Mouse (Mus musculus) embryonic facial prominence, embryonic 11.5 days (tissue): Measurements from ENCODE around the gene 4933405L10Rik. TPM values are rescaled to one million over a fixed set of nuclear protein-coding genes. Genes with fewer than 3 reads are reported as not detected.

Experiments used
- ATAC-seq: fragments of 200-750 bp; cut with Nextera tagmentation; replicated peaks from 2 replicates; pipeline ENCODE4 v1.8.0; 2017; ENCODE audit warnings: low read depth; ENCODE audit not compliant: insufficient number of reproducible peaks, low FRiP score, low TSS enrichment
- DNase-seq: peaks from one replicate; pipeline ENCODE4 v3.0.0-alpha.2; 2015; ENCODE audit warnings: low spot score
- H3K27ac ChIP-seq: fragments of 300-500 bp; sonication (generic); replicated peaks from 2 replicates; pipeline ENCODE4 v1.5.1; 2014; ENCODE audit warnings: mild to moderate bottlenecking, low read depth, low read length, control low read depth
- H3K27me3 ChIP-seq: fragments of 300-500 bp; sonication (generic); 2 replicates; pipeline ENCODE4 v1.6.1; 2014; ENCODE audit warnings: mild to moderate bottlenecking, low read length, moderate library complexity, mixed read lengths; ENCODE audit not compliant: control insufficient read depth, insufficient read depth
- H3K36me3 ChIP-seq: fragments of 300-500 bp; sonication (generic); replicated peaks from 2 replicates; pipeline ENCODE4 v1.6.1; 2014; ENCODE audit warnings: low read depth, mild to moderate bottlenecking, low read length, moderate library complexity, mixed read lengths; ENCODE audit not compliant: control insufficient read depth, insufficient read depth
- H3K4me1 ChIP-seq: fragments of 300-500 bp; sonication (generic); 2 replicates; pipeline ENCODE4 v1.6.1; 2014; ENCODE audit warnings: low read length, mixed read lengths; ENCODE audit not compliant: control insufficient read depth, insufficient read depth
- H3K4me2 ChIP-seq: fragments of 300-500 bp; sonication (generic); 2 replicates; pipeline ENCODE4 v1.6.1; 2014; ENCODE audit warnings: low read depth, mild to moderate bottlenecking, control low read depth, low read length, moderate library complexity
- H3K4me3 ChIP-seq: fragments of 300-500 bp; sonication (generic); 2 replicates; pipeline ENCODE4 v1.5.1; 2014; ENCODE audit warnings: low read depth, low read length, control low read depth
- H3K9ac ChIP-seq: fragments of 300-500 bp; sonication (generic); replicated peaks from 2 replicates; pipeline ENCODE4 v1.6.1; 2014; ENCODE audit warnings: mild to moderate bottlenecking, control low read depth, low read length
- H3K9me3 ChIP-seq: fragments of 300-500 bp; sonication (generic); replicated peaks from 2 replicates; pipeline ENCODE4 v1.6.1; 2016; ENCODE audit warnings: mild to moderate bottlenecking, low read length, inconsistent platforms, mixed read lengths; ENCODE audit not compliant: control insufficient read depth
- WGBS: fragments of 180-500 bp; shearing (Covaris S2); extraction: QIAGEN DNeasy Blood & Tissue Kit; methylation state at CpG from one replicate; pipeline ENCODE4 v1.1.7; 2014; 5-methylcytosine and 5-hydroxymethylcytosine counted together
- polyA plus RNA-seq: library from polyadenylated mRNA; unstranded; fragments of >200 nt; fragmentation: Nextera tagmentation; extraction: Ambion mirVana; gene quantifications from 2 replicates; pipeline ENCODE4 v1.2.1, GENCODE M21; 2014

4933405L10Rik gene
- polyA plus RNA-seq: 0.50 TPM in 1 of 2 replicates, not detected in the other

- Histone ChIP-seq H3K4me2 (peak within 1 kb of the TSS; percentile 88), H3K4me3 (peak within 1 kb of the TSS; percentile 78), H3K9ac (peak within 1 kb of the TSS; percentile 86), H3K27ac (0 out of 2 replicates have a peak within 1 kb of the TSS, but pooled peaks have one; percentile 20), H3K9me3 (no peaks in the 10 kb centered on the region), H3K36me3 (peaks cover 3% of the 10 kb centered on the region), H3K4me1 (peaks cover 6% of the 10 kb centered on the region), H3K27me3 (no peaks in the 10 kb centered on the region)
- ATAC-seq (peak; percentile 90), DNase-seq (peak; percentile 98)
- under 1% methylated on average over 49 of the region's 55 CpGs for WGBS
Observed at GRCm38 (mm10) chr8:105707498-105708403, at the start of gene 4933405L10Rik, which contains the start of gene Enkd1. Gene 4933405L10Rik, plus strand, starts transcription at chr8:105707655. Gene Enkd1, minus strand, starts transcription at chr8:105708210.

DNA sequence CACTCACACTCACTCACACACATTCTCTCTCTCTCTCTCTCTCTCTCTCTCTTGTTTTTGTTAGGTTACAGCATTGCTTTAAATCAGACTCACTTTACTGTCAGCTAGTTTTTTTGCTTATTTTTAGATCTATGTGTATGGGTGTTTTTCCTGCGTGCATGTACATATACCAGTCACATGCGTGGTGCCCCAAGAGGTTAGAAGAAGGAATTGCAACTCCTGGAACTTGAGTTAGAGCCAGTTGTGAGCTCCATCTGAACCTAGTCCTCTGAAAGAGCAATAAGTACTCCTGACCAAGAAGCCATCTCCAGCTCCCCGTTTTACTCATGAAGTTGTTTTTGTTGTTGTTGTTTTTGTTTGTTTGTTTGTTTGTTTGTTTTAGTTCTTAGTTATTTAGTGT lies 46.3 kb upstream of the 4933405L10Rik start:
- WGBS: 75% methylated on average over 3 of the region's 3 CpGs
- H3K36me3 ChIP-seq: peaks cover 3% of the 10 kb centered on the region; the same call in 1 of the 2 replicates
- H3K4me3 ChIP-seq: no peak overlapping the region

DNA sequence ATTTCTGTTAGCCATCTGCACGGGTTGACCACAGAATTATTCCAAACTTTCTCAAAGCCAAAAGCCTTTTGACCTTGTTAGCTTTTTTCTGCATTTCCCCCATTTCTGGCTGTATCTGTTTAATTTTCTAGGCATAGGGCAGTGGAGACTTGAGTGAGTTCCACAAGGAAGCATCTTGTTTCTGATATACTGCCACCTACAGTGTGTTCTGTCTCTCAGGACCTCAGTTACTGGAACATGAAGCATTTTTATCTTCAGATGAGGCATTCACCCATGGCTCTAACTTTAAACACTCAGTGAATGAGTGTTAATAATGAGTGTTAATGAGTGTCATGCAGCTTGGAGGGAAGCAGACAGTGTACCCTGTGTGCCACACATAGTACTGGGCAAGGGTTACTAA lies 29.6 kb upstream of the 4933405L10Rik start:
- no peak for DNase-seq
- Histone ChIP-seq H3K36me3 (peaks cover 14% of the 10 kb centered on the region), H3K27me3 (no peaks in the 10 kb centered on the region), H3K27ac (no peak overlapping the region), H3K9ac (no peak overlapping the region), H3K9me3 (no peaks in the 10 kb centered on the region), H3K4me2 (no peak overlapping the region), H3K4me3 (no peak overlapping the region), H3K4me1 (no peaks in the 10 kb centered on the region)
- ATAC-seq: no peak
- WGBS: 83% methylated on average over 1 of the region's 1 CpGs

More for the DNA sequence above, 46.3 kb upstream of the 4933405L10Rik start:
- Histone ChIP-seq H3K9ac (no peak overlapping the region), H3K27ac (no peak overlapping the region), H3K9me3 (no peaks in the 10 kb centered on the region), H3K27me3 (no peaks in the 10 kb centered on the region), H3K4me2 (no peak overlapping the region), H3K4me1 (no peaks in the 10 kb centered on the region)
- DNase-seq (peak; percentile 57), ATAC-seq (no peak)

GRCm38 (mm10) chr8:105685325-105685724 lies 22.1 kb upstream of the 4933405L10Rik start:
- Histone ChIP-seq H3K36me3 (peaks cover 7% of the 10 kb centered on the region; the same call in 1 of the 2 replicates), H3K4me2 (no peak overlapping the region), H3K4me1 (no peaks in the 10 kb centered on the region; the same call in 1 of the 2 replicates), H3K27me3 (no peaks in the 10 kb centered on the region), H3K4me3 (no peak overlapping the region), H3K9me3 (no peaks in the 10 kb centered on the region), H3K27ac (no peak overlapping the region), H3K9ac (no peak overlapping the region)
- 81% methylated on average over 7 of the region's 7 CpGs for WGBS
- DNase-seq (no peak), ATAC-seq (no peak)

DNA sequence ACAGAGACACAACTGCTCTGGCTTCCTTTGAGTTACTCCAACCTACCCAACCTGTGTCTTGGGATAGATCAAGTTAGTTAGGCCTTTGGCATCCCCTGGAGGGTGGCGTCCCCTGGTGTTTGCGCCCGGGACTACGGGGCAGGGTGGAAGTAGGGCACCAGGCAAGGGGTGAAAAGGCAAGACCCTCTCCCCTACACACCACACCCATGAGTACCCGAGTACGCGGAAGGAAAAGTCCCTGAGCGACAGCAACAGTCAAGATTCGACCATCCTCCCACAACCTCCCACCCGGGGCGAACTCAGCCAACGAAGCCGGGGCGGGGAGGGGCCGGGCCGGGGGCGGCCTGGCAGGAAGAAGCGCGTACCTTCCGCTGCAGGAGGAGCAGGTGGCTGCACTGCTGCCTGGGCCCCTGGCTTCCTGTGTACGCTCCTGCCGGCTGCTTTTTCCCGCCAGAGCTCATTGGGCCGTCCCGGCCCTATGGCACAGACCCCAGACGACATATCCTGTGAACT lies 21.6 kb upstream of the 4933405L10Rik start, which contains the start of gene Carmil2:
Gene Carmil2, plus strand, starts transcription at position 479 of the 513 bp plus-strand sequence.
- Histone ChIP-seq H3K4me3 (no peak within 1 kb of the TSS), H3K4me2 (no peak within 1 kb of the TSS), H3K27me3 (no peaks in the 10 kb centered on the region), H3K4me1 (no peaks in the 10 kb centered on the region; the same call in 1 of the 2 replicates), H3K9ac (no peak within 1 kb of the TSS), H3K36me3 (peaks cover 7% of the 10 kb centered on the region; the same call in 1 of the 2 replicates), H3K27ac (no peak within 1 kb of the TSS), H3K9me3 (no peaks in the 10 kb centered on the region)
- ATAC-seq: peak; percentile 26; the same call in 1 of the 2 replicates
- WGBS: 7% methylated on average over 26 of the region's 26 CpGs
- peak; percentile 35 for DNase-seq

DNA sequence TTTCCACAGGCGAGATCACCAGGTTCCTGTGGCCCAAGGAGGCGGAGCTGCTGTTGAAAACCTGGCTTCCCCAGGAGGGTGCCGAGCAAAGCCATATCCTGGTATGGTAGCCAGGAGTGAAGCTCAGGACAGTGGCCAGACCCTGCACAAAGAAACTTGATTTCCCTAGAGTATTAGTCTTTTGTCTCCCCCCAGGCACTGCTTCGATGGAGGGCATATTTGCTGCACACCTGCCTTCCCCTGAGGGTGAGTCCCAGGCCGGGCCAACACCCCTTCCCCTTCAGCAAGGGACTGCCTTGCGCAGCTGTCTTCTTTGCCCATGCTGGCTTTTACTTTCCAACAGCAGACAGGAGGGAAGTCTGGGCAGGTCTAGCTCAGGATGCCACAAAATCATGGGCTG lies 20.9 kb upstream of the 4933405L10Rik start:
- no peaks in the 10 kb centered on the region for H3K27me3 ChIP-seq
- no peaks in the 10 kb centered on the region; the same call in 1 of the 2 replicates for H3K4me1 ChIP-seq
- 69% methylated on average over 6 of the region's 6 CpGs for WGBS
- no peak overlapping the region for H3K27ac ChIP-seq
- H3K9ac ChIP-seq: no peak overlapping the region
- H3K9me3 ChIP-seq: no peaks in the 10 kb centered on the region
- no peak overlapping the region for H3K4me3 ChIP-seq
- H3K4me2 ChIP-seq: no peak overlapping the region
- ATAC-seq (no peak), DNase-seq (no peak)
- H3K36me3 ChIP-seq: peaks cover 7% of the 10 kb centered on the region; the same call in 1 of the 2 replicates

- Histone ChIP-seq H3K27ac (no peak overlapping the region), H3K36me3 (peaks cover 7% of the 10 kb centered on the region; the same call in 1 of the 2 replicates), H3K9me3 (no peaks in the 10 kb centered on the region), H3K9ac (no peak overlapping the region), H3K27me3 (no peaks in the 10 kb centered on the region), H3K4me2 (no peak overlapping the region), H3K4me1 (no peaks in the 10 kb centered on the region; the same call in 1 of the 2 replicates), H3K4me3 (no peak overlapping the region)
- DNase-seq (no peak), ATAC-seq (no peak)
- 68% methylated on average over 8 of the region's 8 CpGs for WGBS
Observed at GRCm38 (mm10) chr8:105687512-105687911, 19.9 kb upstream of the 4933405L10Rik start.
